Mouse (Mus musculus) kidney, embryonic 14.5 days (tissue): ENCODE measurements at regions not wholly inside any gene's neighbourhood (a gene's known extent, or its start where the extent isn't known, plus 50 kb on each side); places are given as distances from the start of the nearest gene placed in this dataset.
A peak's percentile ranks its signal among the peaks of the same experiment; 100 is the strongest.

Experiments used
- ATAC-seq: fragments of 200-750 bp; cut with Nextera tagmentation; 2 replicates; pipeline ENCODE4 v1.8.0; 2017; ENCODE audit warnings: moderate number of reproducible peaks, mild to moderate bottlenecking, moderate TSS enrichment, moderate library complexity; ENCODE audit not compliant: low FRiP score, low TSS enrichment
- H3K27ac ChIP-seq: fragments of 300-500 bp; sonication (generic); 2 replicates; pipeline ENCODE4 v1.5.1; 2014; ENCODE audit warnings: low read depth, mild to moderate bottlenecking, low read length, moderate library complexity, mixed read lengths
- H3K27me3 ChIP-seq: fragments of 300-500 bp; sonication (generic); 2 replicates; pipeline ENCODE4 v1.6.1; 2014; ENCODE audit warnings: mild to moderate bottlenecking, low read length; ENCODE audit not compliant: control insufficient read depth, insufficient read depth
- H3K36me3 ChIP-seq: fragments of 300-500 bp; sonication (generic); 2 replicates; pipeline ENCODE4 v1.6.1; 2014; ENCODE audit warnings: low read length, mixed read lengths; ENCODE audit not compliant: control insufficient read depth, insufficient read depth
- H3K4me1 ChIP-seq: fragments of 300-500 bp; sonication (generic); 2 replicates; pipeline ENCODE4 v1.6.1; 2014; ENCODE audit warnings: low read length, mixed read lengths; ENCODE audit not compliant: control insufficient read depth, insufficient read depth
- H3K4me2 ChIP-seq: fragments of 300-500 bp; sonication (generic); replicated peaks from 2 replicates; pipeline ENCODE4 v1.6.1; 2014; ENCODE audit warnings: low read depth, mild to moderate bottlenecking, low read length
- H3K4me3 ChIP-seq: fragments of 300-500 bp; sonication (generic); 2 replicates; pipeline ENCODE4 v1.5.1; 2014; ENCODE audit warnings: mild to moderate bottlenecking, low read length
- H3K9ac ChIP-seq: fragments of 300-500 bp; sonication (generic); 2 replicates; pipeline ENCODE4 v1.6.1; 2014; ENCODE audit warnings: low read depth, mild to moderate bottlenecking, low read length, moderate library complexity
- H3K9me3 ChIP-seq: fragments of 300-500 bp; sonication (generic); 2 replicates; pipeline ENCODE4 v1.6.1; 2016; ENCODE audit warnings: low read length; ENCODE audit not compliant: control insufficient read depth
- WGBS: fragments of 180-500 bp; shearing (Covaris S2); extraction: QIAGEN DNeasy Blood & Tissue Kit; methylation state at CpG from one replicate; pipeline ENCODE4 v1.1.7; 2014; 5-methylcytosine and 5-hydroxymethylcytosine counted together

DNA sequence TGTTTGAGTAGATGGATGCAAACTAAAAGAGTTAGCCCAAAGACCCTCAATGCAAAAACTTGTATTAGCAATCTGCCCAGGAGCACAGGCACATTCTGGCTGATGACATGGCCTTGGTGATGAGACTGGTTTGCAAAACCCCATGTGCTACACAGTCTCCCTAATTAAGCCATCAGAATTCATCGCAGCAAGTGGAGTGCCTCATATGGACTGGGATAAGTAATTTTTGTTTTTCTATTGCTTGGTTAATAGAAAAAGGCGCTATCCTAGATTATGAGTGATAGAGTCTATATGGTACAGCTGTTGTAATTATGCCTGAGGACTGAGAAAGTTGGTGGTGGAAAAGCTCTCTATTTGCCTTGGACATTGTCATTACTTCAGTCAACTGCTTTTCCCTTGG lies 155.2 kb upstream of the Robo1 start:
- Histone ChIP-seq H3K27me3 (no peaks in the 10 kb centered on the region), H3K9me3 (no peaks in the 10 kb centered on the region), H3K9ac (no peak overlapping the region), H3K4me1 (no peaks in the 10 kb centered on the region), H3K36me3 (no peaks in the 10 kb centered on the region), H3K27ac (no peak overlapping the region), H3K4me3 (no peak overlapping the region), H3K4me2 (no peak overlapping the region)
- 90% methylated on average over 2 of the region's 2 CpGs for WGBS
- ATAC-seq = no peak

DNA sequence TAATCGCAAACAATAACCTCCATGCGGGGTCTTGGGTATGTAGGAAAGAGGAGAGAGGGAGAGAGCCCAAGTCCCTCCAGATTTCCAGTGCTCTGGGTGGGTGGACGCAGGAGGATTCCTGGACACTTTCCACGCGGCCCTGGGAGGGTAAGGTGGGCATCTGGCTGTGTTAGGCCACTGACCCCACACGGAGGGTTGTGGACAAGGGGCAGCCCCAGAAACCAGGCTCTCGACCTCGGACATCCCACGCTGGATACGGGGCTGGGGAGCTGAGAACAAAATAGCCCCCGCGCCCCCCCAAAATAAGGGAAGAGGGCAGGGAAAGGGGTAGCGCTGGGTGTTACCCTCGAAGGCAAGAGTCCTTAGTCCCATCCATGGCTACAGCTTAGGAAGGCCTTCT lies 150.2 kb upstream of the Robo1 start:
- WGBS = 89% methylated on average over 14 of the region's 14 CpGs
- H3K27me3 ChIP-seq = no peaks in the 10 kb centered on the region
- no peak overlapping the region for H3K4me3 ChIP-seq
- no peaks in the 10 kb centered on the region for H3K4me1 ChIP-seq
- H3K9me3 ChIP-seq = no peaks in the 10 kb centered on the region
- no peak for ATAC-seq
- H3K36me3 ChIP-seq = no peaks in the 10 kb centered on the region
- H3K4me2 ChIP-seq = no peak overlapping the region
- H3K9ac ChIP-seq = no peak overlapping the region
- H3K27ac ChIP-seq = no peak overlapping the region

DNA sequence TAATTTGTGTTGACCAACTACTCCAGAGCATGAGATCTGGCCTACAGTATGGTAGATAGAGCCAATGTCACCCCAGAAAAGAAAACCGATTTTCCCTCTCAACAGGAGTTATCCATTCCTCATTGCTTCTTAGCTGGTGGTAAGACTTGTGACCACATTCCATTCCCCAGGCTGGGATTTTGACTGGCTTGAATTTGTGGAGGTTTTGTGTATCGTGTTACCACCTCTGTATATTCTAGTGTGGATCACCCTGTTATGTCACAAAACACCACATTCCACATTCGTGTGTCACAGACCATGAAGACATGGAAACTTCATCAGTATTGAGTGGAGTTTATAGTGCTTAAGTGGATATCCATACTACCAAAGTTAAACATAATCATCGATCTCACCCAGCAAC lies 148.7 kb upstream of the Robo1 start:
- Histone ChIP-seq H3K36me3 (no peaks in the 10 kb centered on the region), H3K4me2 (no peak overlapping the region), H3K27ac (no peak overlapping the region), H3K9ac (no peak overlapping the region), H3K27me3 (no peaks in the 10 kb centered on the region), H3K9me3 (no peaks in the 10 kb centered on the region), H3K4me1 (no peaks in the 10 kb centered on the region), H3K4me3 (no peak overlapping the region)
- WGBS = 83% methylated on average over 4 of the region's 4 CpGs
- ATAC-seq = no peak

DNA sequence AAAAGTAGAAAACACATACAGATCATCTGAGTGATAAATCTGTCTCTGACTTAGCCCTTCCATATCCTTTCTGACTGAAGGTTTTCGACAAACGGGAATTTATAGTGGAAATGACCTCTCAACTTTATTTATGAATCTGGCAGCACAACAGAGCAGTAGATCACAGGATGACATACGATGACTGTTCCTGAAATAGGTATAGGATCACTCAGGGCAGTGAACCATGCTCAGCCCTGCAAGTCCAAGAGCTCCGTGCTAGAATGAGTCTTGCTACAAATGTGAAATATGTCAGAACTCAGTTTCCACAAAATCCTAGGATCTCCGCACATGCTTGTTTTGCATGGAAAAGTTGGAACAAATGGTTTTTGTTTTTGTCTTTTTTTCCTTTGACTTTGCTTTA lies 132.4 kb upstream of the Robo1 start:
- Histone ChIP-seq H3K27ac (no peak overlapping the region), H3K4me3 (no peak overlapping the region), H3K4me1 (0 out of 2 replicates have a peak, but pooled peaks cover 3% of the 10 kb centered on the region), H3K27me3 (no peaks in the 10 kb centered on the region), H3K36me3 (no peaks in the 10 kb centered on the region), H3K9me3 (no peaks in the 10 kb centered on the region), H3K4me2 (no peak overlapping the region), H3K9ac (no peak overlapping the region)
- WGBS = 29% methylated on average over 5 of the region's 5 CpGs
- peak; percentile 62; the same call in 1 of the 2 replicates for ATAC-seq

DNA sequence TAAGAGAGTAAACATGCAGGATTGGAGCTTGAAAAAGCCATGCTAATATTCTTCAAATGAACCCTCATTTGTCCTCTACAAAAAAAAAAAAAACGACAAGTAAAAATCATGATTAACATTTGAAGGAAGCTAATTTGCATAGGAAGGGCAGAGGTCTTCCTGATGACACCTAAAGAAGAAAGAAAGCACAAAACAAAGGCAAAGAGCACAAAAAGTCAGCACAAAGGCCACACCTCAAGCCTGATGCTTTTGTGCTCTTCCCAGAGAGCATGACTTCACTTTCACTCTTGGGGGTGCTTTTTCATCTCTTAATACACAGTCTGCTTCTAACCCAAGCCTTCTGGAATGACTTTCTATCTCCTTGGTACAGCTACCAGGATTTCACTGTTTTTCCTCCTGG lies 113.8 kb upstream of the Robo1 start:
- H3K27me3 ChIP-seq = no peaks in the 10 kb centered on the region
- WGBS = 0% methylated on average over 1 of the region's 1 CpGs

DNA sequence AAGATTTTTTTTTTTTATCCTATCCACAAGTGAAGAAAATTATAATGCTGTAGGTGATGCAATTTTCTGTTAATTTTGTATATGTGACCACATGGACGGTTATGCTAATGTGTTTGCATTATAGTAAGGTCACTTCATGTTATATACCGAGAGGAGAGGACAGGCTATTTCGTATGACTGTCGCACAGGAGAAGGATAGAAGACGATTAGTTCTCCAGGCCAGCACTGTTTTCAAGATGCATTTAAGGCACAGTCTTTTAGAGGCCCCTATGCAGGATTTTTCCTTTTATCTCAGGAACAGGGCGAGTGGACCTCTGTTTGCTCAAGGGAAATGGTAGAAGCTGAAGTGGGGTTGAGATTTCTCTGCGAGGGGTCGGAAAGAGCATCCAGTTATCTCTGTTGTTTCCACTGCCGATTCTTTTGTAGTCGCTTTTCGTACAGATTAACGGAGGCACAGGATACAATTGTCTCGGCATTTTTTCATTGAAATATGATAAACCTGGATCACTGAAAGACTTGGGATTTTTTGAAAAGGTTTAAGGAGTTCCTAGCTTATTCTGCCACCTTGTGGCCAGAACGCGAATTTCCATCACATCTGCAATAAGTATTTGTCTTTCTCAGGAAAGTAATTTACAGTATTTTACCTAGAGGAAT lies 92.6 kb upstream of the Robo1 start:
- H3K4me3 ChIP-seq = no peak overlapping the region; the same call in 1 of the 2 replicates
- peak overlapping the region; percentile 31 for H3K4me2 ChIP-seq
- no peak overlapping the region for H3K9ac ChIP-seq
- H3K4me1 ChIP-seq = no peaks in the 10 kb centered on the region
- H3K27ac ChIP-seq = no peak overlapping the region
- 42% methylated on average over 15 of the region's 15 CpGs for WGBS
- no peaks in the 10 kb centered on the region for H3K36me3 ChIP-seq
- no peaks in the 10 kb centered on the region for H3K27me3 ChIP-seq
- H3K9me3 ChIP-seq = no peaks in the 10 kb centered on the region
- no peak for ATAC-seq

More for the DNA sequence above, 113.8 kb upstream of the Robo1 start:
- H3K4me1 ChIP-seq = no peaks in the 10 kb centered on the region
- no peaks in the 10 kb centered on the region for H3K36me3 ChIP-seq
- no peaks in the 10 kb centered on the region for H3K9me3 ChIP-seq
- H3K27ac ChIP-seq = no peak overlapping the region
- H3K4me2 ChIP-seq = no peak overlapping the region
- H3K9ac ChIP-seq = no peak overlapping the region
- ATAC-seq = no peak
- H3K4me3 ChIP-seq = no peak overlapping the region

DNA sequence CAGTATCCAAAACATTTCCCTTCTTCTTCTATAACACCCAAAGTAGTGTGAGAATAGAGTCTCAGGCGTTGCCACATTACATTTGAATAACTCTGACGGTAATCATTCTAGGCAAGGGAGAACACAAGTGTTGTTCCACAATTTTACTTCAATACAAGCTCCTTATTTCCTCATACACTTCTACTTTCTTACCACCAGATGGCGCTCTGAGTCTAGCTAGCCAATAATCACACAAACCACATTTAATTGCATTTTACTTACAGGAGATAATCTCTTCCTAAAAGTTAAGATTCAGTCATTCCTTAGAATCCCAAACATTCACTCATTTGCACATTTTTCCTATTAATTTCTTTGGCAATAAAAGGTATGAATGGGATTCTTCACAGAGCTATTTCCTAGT lies 90.1 kb upstream of the Robo1 start:
- Histone ChIP-seq H3K27ac (no peak overlapping the region), H3K27me3 (no peaks in the 10 kb centered on the region), H3K9me3 (no peaks in the 10 kb centered on the region), H3K36me3 (no peaks in the 10 kb centered on the region), H3K4me1 (no peaks in the 10 kb centered on the region), H3K4me2 (no peak overlapping the region), H3K4me3 (no peak overlapping the region), H3K9ac (no peak overlapping the region)
- WGBS = 7% methylated on average over 3 of the region's 3 CpGs
- no peak for ATAC-seq

DNA sequence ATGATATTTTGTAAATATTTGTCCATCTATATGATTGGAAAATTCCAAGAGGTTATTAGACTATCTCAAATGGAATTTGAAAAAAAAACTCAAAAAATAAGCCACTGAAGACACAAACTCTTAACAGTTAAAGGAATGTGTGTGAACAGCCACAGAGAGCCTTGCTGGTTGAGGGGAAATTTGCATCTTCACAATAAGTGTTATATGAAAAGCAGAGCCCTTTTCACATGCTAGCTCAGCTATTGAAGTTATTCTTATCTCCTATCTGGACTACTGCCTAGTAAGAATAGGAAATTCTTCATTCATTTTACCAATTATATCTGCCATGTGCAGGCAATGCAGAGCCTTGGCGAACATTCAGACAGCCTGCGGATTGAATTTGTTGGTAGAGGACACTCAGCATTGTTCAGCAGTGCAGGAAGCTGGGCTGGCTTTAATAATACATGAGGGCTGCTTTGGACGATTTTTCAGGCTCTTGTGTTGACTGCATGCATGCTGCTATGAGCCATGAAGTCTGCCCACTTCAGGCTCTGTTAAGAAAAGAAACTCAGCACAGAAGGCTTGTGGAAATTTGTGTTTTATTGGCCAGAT lies 86.1 kb upstream of the Robo1 start:
- no peak overlapping the region for H3K27ac ChIP-seq
- ATAC-seq = no peak
- no peaks in the 10 kb centered on the region for H3K36me3 ChIP-seq
- H3K27me3 ChIP-seq = no peaks in the 10 kb centered on the region
- no peaks in the 10 kb centered on the region for H3K9me3 ChIP-seq
- no peak overlapping the region for H3K9ac ChIP-seq
- no peak overlapping the region for H3K4me2 ChIP-seq
- no peak overlapping the region for H3K4me3 ChIP-seq
- H3K4me1 ChIP-seq = no peaks in the 10 kb centered on the region
- WGBS = 62% methylated on average over 3 of the region's 3 CpGs

DNA sequence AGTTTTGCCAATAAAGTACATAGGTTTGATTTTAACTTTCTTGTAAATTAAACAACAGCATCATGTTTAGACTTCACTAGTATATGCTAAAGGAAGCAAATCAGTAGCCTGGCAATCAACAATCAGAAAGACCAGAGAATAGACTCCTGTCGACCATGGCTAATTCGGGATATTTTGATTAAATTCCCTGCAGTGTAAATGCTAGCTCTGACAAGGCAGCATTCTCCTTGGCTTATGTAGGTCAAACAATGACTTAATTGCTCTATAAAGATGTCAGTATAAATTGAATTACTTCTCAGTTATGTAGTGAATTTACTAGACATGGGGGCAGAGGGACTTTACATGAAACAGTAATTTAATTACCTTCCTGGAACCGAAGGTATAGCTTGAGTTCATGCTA lies 84.2 kb upstream of the Robo1 start:
- H3K27ac ChIP-seq = no peak overlapping the region
- no peak for ATAC-seq
- H3K4me1 ChIP-seq = no peaks in the 10 kb centered on the region

More for the DNA sequence above, 84.2 kb upstream of the Robo1 start:
- WGBS = 47% methylated on average over 3 of the region's 3 CpGs
- Histone ChIP-seq H3K4me3 (no peak overlapping the region), H3K27me3 (no peaks in the 10 kb centered on the region), H3K4me2 (no peak overlapping the region), H3K9me3 (no peaks in the 10 kb centered on the region), H3K9ac (no peak overlapping the region), H3K36me3 (no peaks in the 10 kb centered on the region)
